Comparison of ENCODE assay signal across 8 mouse cellular contexts in the genomic region with DNA sequence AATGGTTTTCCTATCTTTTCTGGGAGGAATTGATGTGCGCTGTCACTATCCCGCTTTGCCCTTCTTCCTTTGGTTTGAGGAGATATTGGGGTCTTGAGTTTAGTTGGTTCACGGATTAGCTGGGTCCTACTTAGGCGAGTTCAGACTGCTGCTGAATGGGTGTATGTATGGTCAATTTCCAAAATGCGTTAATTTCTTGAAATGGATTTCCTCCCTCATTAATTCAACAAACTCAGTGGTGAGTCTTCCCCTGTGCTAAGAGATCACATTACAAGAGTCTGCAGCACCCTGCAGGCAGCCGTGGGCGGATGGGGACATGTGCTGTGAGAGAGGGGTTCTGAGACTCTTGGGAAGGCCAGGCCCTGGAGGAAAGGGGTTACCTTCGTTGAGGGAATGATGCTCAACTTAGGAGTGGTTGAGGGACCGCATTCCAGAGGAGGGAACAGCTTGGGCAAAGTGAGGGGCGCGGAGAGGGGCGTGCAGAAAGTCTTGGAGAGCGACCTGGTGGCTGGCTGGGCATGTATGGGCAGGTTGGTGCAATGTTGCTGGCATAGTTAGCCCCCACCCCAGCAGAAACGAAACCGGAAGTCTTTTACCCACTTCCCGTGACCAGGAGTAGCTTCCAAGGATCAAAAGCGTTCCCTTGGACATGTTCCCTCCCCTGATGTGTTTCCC. TPM values are rescaled to one million over a fixed set of nuclear protein-coding genes. Genes with fewer than 3 reads are reported as not detected.
DNase-seq lines count a peak whose midpoint lies in the region; ATAC-seq and TF ChIP-seq lines count a peak whose summit lies in the region.

No protein-coding gene starts in this region.

- no peak for DNase-seq in heart, adult 2 months
- DNase-seq in heart, postnatal 10 days = no peak
- DNase-seq in 3T3-L1 (ENCODE audit: low read depth, low spot score) = peak; percentile 36
- DNase-seq in liver, postnatal 0 days = no peak
- no peak for DNase-seq in cerebellum, postnatal 14 days
- no peak for DNase-seq in layer of hippocampus, adult 18-20 months (ENCODE audit: low spot score in 2 of 2)

- no peak for TF ChIP-seq POLR2A in heart, adult 2 months (IDR thresholded peaks at IDR 0.05; ENCODE audit: insufficient read depth, low read depth, low read length)

- peaks cover 2% of the 10 kb centered on the region; the same call in 1 of the 2 replicates for H3K36me3 ChIP-seq in heart, adult 2 months (ENCODE audit: control insufficient read depth, insufficient read depth, low read length)
- H3K36me3 ChIP-seq in forebrain, embryonic 16.5 days (ENCODE audit: control insufficient read depth, insufficient read depth) = no peaks in the 10 kb centered on the region
- H3K36me3 ChIP-seq in liver, postnatal 0 days (replicated peaks; ENCODE audit: insufficient read depth, low read length) = no peaks in the 10 kb centered on the region

- H3K27me3 ChIP-seq in heart, adult 2 months (ENCODE audit: control insufficient read depth, insufficient read depth, low read length) = no peaks in the 10 kb centered on the region
- peaks cover 48% of the 10 kb centered on the region for H3K27me3 ChIP-seq in forebrain, embryonic 16.5 days (replicated peaks; ENCODE audit: control insufficient read depth, insufficient read depth, low read length)
- peaks cover 44% of the 10 kb centered on the region for H3K27me3 ChIP-seq in liver, postnatal 0 days (ENCODE audit: insufficient read depth, low read length)

- peaks cover 16% of the 10 kb centered on the region for H3K4me1 ChIP-seq in heart, adult 2 months (ENCODE audit: control insufficient read depth, insufficient read depth, low read length)
- H3K4me1 ChIP-seq in forebrain, embryonic 16.5 days (replicated peaks; ENCODE audit: control insufficient read depth, insufficient read depth, low read length) = peaks cover 16% of the 10 kb centered on the region
- H3K4me1 ChIP-seq in liver, postnatal 0 days (ENCODE audit: insufficient read depth) = no peaks in the 10 kb centered on the region

- intact Hi-C loops in heart, adult 2 months (cut with DNase I) = loop anchor here (5.0 kb wide), 2 partner anchors 53 to 138 kb away; no protein-coding TSS in a partner anchor
- intact Hi-C loops in heart, postnatal 10 days (cut with DNase I) = no loop called here

- TF ChIP-seq EP300 in heart, adult 2 months (IDR thresholded peaks at IDR 0.05; ENCODE audit: insufficient read depth, low read depth, low read length) = no peak
- TF ChIP-seq EP300 in liver, postnatal 0 days (IDR thresholded peaks at IDR 0.05; ENCODE audit: low read depth) = no peak

- no peak for TF ChIP-seq CTCF in heart, adult 2 months (IDR thresholded peaks at IDR 0.05)
- TF ChIP-seq CTCF in liver, postnatal 0 days (IDR thresholded peaks at IDR 0.05; ENCODE audit: low read depth) = no peak

- peak overlapping the region; percentile 98 for H3K27ac ChIP-seq in heart, adult 2 months
- no peak overlapping the region for H3K27ac ChIP-seq in forebrain, embryonic 16.5 days (ENCODE audit: low read length)
- H3K27ac ChIP-seq in liver, postnatal 0 days (ENCODE audit: low read depth) = no peak overlapping the region

- peaks cover 8% of the 10 kb centered on the region for H3K79me2 ChIP-seq in heart, adult 2 months (replicated peaks; ENCODE audit: control insufficient read depth, insufficient read depth, low read length)

- 0 out of 2 replicates have a peak, but pooled peaks cover 2% of the 10 kb centered on the region for H3K9me3 ChIP-seq in forebrain, embryonic 16.5 days (ENCODE audit: control insufficient read depth, low read length)
- no peaks in the 10 kb centered on the region for H3K9me3 ChIP-seq in liver, postnatal 0 days (ENCODE audit: low read length)

- peak overlapping the region; percentile 85 for H3K9ac ChIP-seq in heart, adult 2 months (ENCODE audit: low read depth, low read length)
- H3K9ac ChIP-seq in forebrain, embryonic 16.5 days (replicated peaks; ENCODE audit: low read depth, low read length) = no peak overlapping the region
- H3K9ac ChIP-seq in liver, postnatal 0 days (replicated peaks) = no peak overlapping the region

- H3K4me3 ChIP-seq in heart, adult 2 months = peak overlapping the region; percentile 70
- peak overlapping the region; percentile 57 for H3K4me3 ChIP-seq in forebrain, embryonic 16.5 days (replicated peaks; ENCODE audit: low read length)
- peak overlapping the region; percentile 56; the same call in 1 of the 2 replicates for H3K4me3 ChIP-seq in liver, postnatal 0 days (ENCODE audit: low read depth, low read length)

- 27% methylated on average over 17 of the region's 17 CpGs for WGBS in heart, adult 2 months
- 9% methylated on average over 17 of the region's 17 CpGs for WGBS in forebrain, embryonic 16.5 days
- WGBS in liver, postnatal 0 days (ENCODE audit: insufficient replicate concordance) = 22% methylated on average over 17 of the region's 17 CpGs

- peak overlapping the region; percentile 93 for H3K4me2 ChIP-seq in forebrain, embryonic 16.5 days (ENCODE audit: low read length)
- peak overlapping the region; percentile 74 for H3K4me2 ChIP-seq in liver, postnatal 0 days (ENCODE audit: low read depth, low read length)

- no peak for ATAC-seq in forebrain, embryonic 16.5 days
- no peak for ATAC-seq in liver, postnatal 0 days
- no peak for ATAC-seq in erythroblast, adult 5-6 weeks (replicated peaks; ENCODE audit: low FRiP score, poor library complexity, severe bottlenecking)

RNA-seq across cellular contexts. Expression of a gene that starts 1.2 kb away (rescaled TPM):
- total RNA-seq in heart, adult 2 months (2021) = 10 to 100 TPM; 29.3 to 30.1 TPM
- polyA plus RNA-seq in heart, adult 2 months (2012; rRNA removed) = 11.9 and 13.5 TPM in 2 replicates
- total RNA-seq in heart, postnatal 10 days (2021) = 10 to 100 TPM; 34.4 to 35.2 TPM
- polyA plus RNA-seq in forebrain, embryonic 16.5 days (2015; fragmentation: Nextera tagmentation; extraction: Ambion mirVana) = 0.85 and 1.1 TPM in 2 replicates
- 0.27 and 0.33 TPM in 2 replicates for polyA plus RNA-seq in liver, postnatal 0 days (2015; fragmentation: Nextera tagmentation; extraction: Ambion mirVana)
- total RNA-seq in layer of hippocampus, adult 18-20 months (2021) = 10 to 100 TPM; 11.2 to 11.9 TPM
- 0.84 and 1.5 TPM in 2 replicates for total RNA-seq in erythroblast, adult 5-6 weeks (2015; ENCODE audit: low replicate concordance)
- 0.56 and 1.3 TPM in 2 replicates for total RNA-seq in erythroblast, adult 5-6 weeks (2017; ENCODE audit: low replicate concordance)

RNA-seq across cellular contexts. Expression of a gene that starts 41.4 kb away (rescaled TPM):
- total RNA-seq in heart, adult 2 months (2021) = 1 to 10 TPM; 5.4 to 5.5 TPM
- 2.0 and 2.9 TPM in 2 replicates for polyA plus RNA-seq in heart, adult 2 months (2012; rRNA removed)
- 10 to 100 TPM; 18.0 to 20.2 TPM for total RNA-seq in heart, postnatal 10 days (2021)
- 37.9 and 47.8 TPM in 2 replicates for polyA plus RNA-seq in forebrain, embryonic 16.5 days (2015; fragmentation: Nextera tagmentation; extraction: Ambion mirVana)
- 30.7 and 35.0 TPM in 2 replicates for polyA plus RNA-seq in liver, postnatal 0 days (2015; fragmentation: Nextera tagmentation; extraction: Ambion mirVana)
- under 1 TPM; 0.15 to 0.40 TPM for total RNA-seq in layer of hippocampus, adult 18-20 months (2021)
- 55.6 and 67.6 TPM in 2 replicates for total RNA-seq in erythroblast, adult 5-6 weeks (2015; ENCODE audit: low replicate concordance)
- 108 and 119 TPM in 2 replicates for total RNA-seq in erythroblast, adult 5-6 weeks (2017; ENCODE audit: low replicate concordance)

Comparison
In these comparisons a context has a peak if more than half of its experiments do, and no peak if none do; other contexts are left out.
1. RNA of a gene that starts 1.2 kb away (total RNA-seq): 34.4 to 35.2 TPM in heart, postnatal 10 days, 29.3 to 30.1 TPM in heart, adult 2 months and 11.2 to 11.9 TPM in layer of hippocampus, adult 18-20 months; 0.56 to 1.5 TPM in erythroblast, adult 5-6 weeks; every median in the first group is over 4 times any median in the second.
2. RNA of a gene that starts 41.4 kb away (total RNA-seq): 55.6 to 119 TPM in erythroblast, adult 5-6 weeks, 18.0 to 20.2 TPM in heart, postnatal 10 days and 5.4 to 5.5 TPM in heart, adult 2 months; 0.15 to 0.40 TPM in layer of hippocampus, adult 18-20 months; every median in the first group is over 4 times any median in the second.
3. Peak in every context shown above with its lines, with median percentiles within 50 percentile points of each other: H3K4me3 ChIP-seq.